13 mouse cellular contexts compared by ENCODE assay signal in genomic region chr5:145071342-145071741, GRCm38 (mm10). TPM values are rescaled to one million over a fixed set of nuclear protein-coding genes. Genes with fewer than 3 reads are reported as not detected.
DNase-seq lines count a peak whose midpoint lies in the region; ATAC-seq and TF ChIP-seq lines count a peak whose summit lies in the region.
"Had no signal": no experiment of that assay in that cellular context is flagged by ENCODE, and none has a peak within 500 bp of the region (broad histone marks: within the 10 kb centered on the region; RNA-seq: fewer than 3 reads in every experiment).

No protein-coding gene starts in this region.

- H3K9me3 ChIP-seq in heart, embryonic 10.5 days: no peaks in the 10 kb centered on the region
- H3K9me3 ChIP-seq: midbrain, embryonic 12.5 days; stomach, embryonic 15.5 days had no signal

- H3K27me3 ChIP-seq in heart, embryonic 10.5 days (ENCODE audit: insufficient read depth, poor library complexity, severe bottlenecking): no peaks in the 10 kb centered on the region
- H3K27me3 ChIP-seq: midbrain, embryonic 12.5 days; stomach, embryonic 15.5 days had no signal

- peak; percentile 61 for DNase-seq in heart, embryonic 10.5 days (ENCODE audit: low spot score)
- DNase-seq in heart, adult 9 months (ENCODE audit: low spot score in 2 of 2): no peak
- peak; percentile 76 for DNase-seq in 416B (ENCODE audit: low read depth)
- DNase-seq in R1 (ENCODE audit: low read depth, low spot score): peak; percentile 89
- peak; percentile 58 for DNase-seq in induced T-regulatory cell, adult 2 months (ENCODE audit: low read depth)
- no peak for DNase-seq in gastrocnemius, adult 2 months
- no peak for DNase-seq in adrenal gland, adult 18-20 months (ENCODE audit: low spot score in 2 of 2)
- DNase-seq: cerebellum, postnatal 36 days; gastrocnemius, postnatal 10 days had no signal

- H3K4me1 ChIP-seq in heart, embryonic 10.5 days: 0 out of 2 replicates have a peak, but pooled peaks cover 7% of the 10 kb centered on the region
- H3K4me1 ChIP-seq: midbrain, embryonic 12.5 days; stomach, embryonic 15.5 days had no signal

- H3K4me3 ChIP-seq in heart, embryonic 10.5 days: no peak overlapping the region
- no peak overlapping the region for H3K4me3 ChIP-seq in gastrocnemius, adult 2 months
- H3K4me3 ChIP-seq: midbrain, embryonic 12.5 days; stomach, embryonic 15.5 days had no signal

- WGBS in heart, embryonic 10.5 days: 47% methylated on average over 6 of the region's 6 CpGs

- intact Hi-C loops in gastrocnemius, adult 2 months (cut with DNase I): no loop called here

- H3K27ac ChIP-seq in heart, embryonic 10.5 days: no peak overlapping the region
- H3K27ac ChIP-seq in gastrocnemius, adult 2 months: no peak overlapping the region
- H3K27ac ChIP-seq: midbrain, embryonic 12.5 days; stomach, embryonic 15.5 days had no signal

- no peaks in the 10 kb centered on the region for H3K36me3 ChIP-seq in heart, embryonic 10.5 days
- H3K36me3 ChIP-seq: midbrain, embryonic 12.5 days; stomach, embryonic 15.5 days had no signal

- no peak for ATAC-seq in inflammation-experienced regulatory T-cells, adult 6 months

- no peak for TF ChIP-seq CTCF in gastrocnemius, adult 2 months (IDR thresholded peaks at IDR 0.05)

RNA-seq across cellular contexts. Expression of gene Arpc1a, which starts 12.3 kb away (rescaled TPM):
- polyA plus RNA-seq in heart, embryonic 10.5 days (2016; fragmentation: Nextera tagmentation; extraction: Ambion mirVana): 113 and 117 TPM in 2 replicates
- polyA plus RNA-seq in inflammation-experienced regulatory T-cells, adult 6 months (2017; shearing (Covaris generic)): 10 to 100 TPM; 86.2 to 96.6 (median 91.8) TPM
- 10 to 100 TPM; 23.8 to 30.3 TPM for total RNA-seq in gastrocnemius, adult 2 months (2021)
- 100 to 1,000 TPM; 131 to 134 TPM for total RNA-seq in adrenal gland, adult 18-20 months (2021)

RNA-seq across cellular contexts. Expression of gene Kpna7, which starts 12.5 kb away (rescaled TPM):
- polyA plus RNA-seq in heart, embryonic 10.5 days (2016; fragmentation: Nextera tagmentation; extraction: Ambion mirVana): not detected in 2 replicates
- polyA plus RNA-seq in inflammation-experienced regulatory T-cells, adult 6 months (2017; shearing (Covaris generic)): not detected
- not detected for total RNA-seq in gastrocnemius, adult 2 months (2021)
- total RNA-seq in adrenal gland, adult 18-20 months (2021): not detected
- total RNA-seq: gastrocnemius, postnatal 10 days had no signal
- polyA plus RNA-seq: midbrain, embryonic 12.5 days had no signal

RNA-seq across cellular contexts. Expression of gene 1700018F24Rik, which starts 28.6 kb away (rescaled TPM):
- not detected in 2 replicates for polyA plus RNA-seq in heart, embryonic 10.5 days (2016; fragmentation: Nextera tagmentation; extraction: Ambion mirVana)
- not detected for polyA plus RNA-seq in inflammation-experienced regulatory T-cells, adult 6 months (2017; shearing (Covaris generic))
- not detected for total RNA-seq in gastrocnemius, adult 2 months (2021)
- total RNA-seq in adrenal gland, adult 18-20 months (2021): not detected
- total RNA-seq: gastrocnemius, postnatal 10 days had no signal
- polyA plus RNA-seq: limb, embryonic 11.5 days; midbrain, embryonic 12.5 days; stomach, embryonic 15.5 days had no signal

RNA-seq across cellular contexts. Expression of gene Gm4871, which starts 38.8 kb away (rescaled TPM):
- polyA plus RNA-seq in heart, embryonic 10.5 days (2016; fragmentation: Nextera tagmentation; extraction: Ambion mirVana): not detected in 2 replicates
- polyA plus RNA-seq in inflammation-experienced regulatory T-cells, adult 6 months (2017; shearing (Covaris generic)): not detected
- not detected for total RNA-seq in gastrocnemius, adult 2 months (2021)
- total RNA-seq in adrenal gland, adult 18-20 months (2021): not detected
- total RNA-seq: gastrocnemius, postnatal 10 days had no signal
- polyA plus RNA-seq: limb, embryonic 11.5 days; midbrain, embryonic 12.5 days; stomach, embryonic 15.5 days had no signal

RNA-seq across cellular contexts. Expression of gene Arpc1b, which starts 42.7 kb away (rescaled TPM):
- polyA plus RNA-seq in heart, embryonic 10.5 days (2016; fragmentation: Nextera tagmentation; extraction: Ambion mirVana): 195 and 218 TPM in 2 replicates
- polyA plus RNA-seq in inflammation-experienced regulatory T-cells, adult 6 months (2017; shearing (Covaris generic)): 1,000 to 10,000 TPM in 1 of 3 experiments, 100 to 1,000 TPM in 2; 806 to 1,201 (median 880) TPM
- total RNA-seq in gastrocnemius, adult 2 months (2021): 10 to 100 TPM; 20.1 to 29.9 TPM
- 100 to 1,000 TPM; 210 to 225 TPM for total RNA-seq in adrenal gland, adult 18-20 months (2021)

Comparison
In these comparisons a context has a peak if more than half of its experiments do, and no peak if none do; other contexts are left out.
1. DNase-seq: peak in heart, embryonic 10.5 days (single experiment), 416B (single experiment), R1 (single experiment) and induced T-regulatory cell, adult 2 months (single experiment); none in heart, adult 9 months (0 of 2), gastrocnemius, adult 2 months (single experiment) and adrenal gland, adult 18-20 months (0 of 2).
2. RNA of gene Arpc1a, which starts 12.3 kb away (total RNA-seq): 131 to 134 TPM in adrenal gland, adult 18-20 months; 23.8 to 30.3 TPM in gastrocnemius, adult 2 months; every median in the first group is over 4 times any median in the second.